Mouse (Mus musculus): ENCODE data around the gene Atic. TPM values are rescaled to one million over a fixed set of nuclear protein-coding genes. Genes with fewer than 3 reads are reported as not detected.

Gene Atic
- total and polyA plus RNA-seq, 2 experiments from 2014 or later = 36.2 to 47.6 TPM

DNA sequence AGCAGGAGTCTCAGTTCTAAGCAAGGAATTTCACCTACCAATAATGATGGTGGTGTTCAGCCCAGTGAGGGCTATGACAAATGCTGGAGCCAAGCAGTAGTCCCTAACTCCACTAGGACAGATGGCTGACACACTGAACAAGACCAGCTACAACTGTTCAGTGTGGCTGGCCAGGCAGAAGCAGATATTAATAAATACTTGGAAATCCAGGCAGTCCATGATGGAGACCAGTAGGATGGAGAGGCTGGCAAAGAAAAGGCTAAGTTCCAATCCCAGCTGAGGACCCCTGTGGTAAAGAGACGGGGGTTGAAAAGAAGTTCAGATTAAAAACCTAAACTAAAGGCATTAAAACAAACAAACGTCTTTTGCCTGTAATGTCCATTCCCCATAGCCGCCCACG, 17.3 kb upstream of the Atic start:
- no peaks in the 10 kb centered on the region for H3K36me3 ChIP-seq (ENCODE audit: insufficient read depth)
- no peak for ATAC-seq
- no peak overlapping the region for H3K27ac ChIP-seq (ENCODE audit: low read depth, low read length)
- DNase-seq = no peak
- no peaks in the 10 kb centered on the region for H3K27me3 ChIP-seq (ENCODE audit: insufficient read depth, low read length)
- H3K4me2 ChIP-seq (ENCODE audit: low read depth) = no peak overlapping the region
- H3K4me1 ChIP-seq (ENCODE audit: insufficient read depth) = no peaks in the 10 kb centered on the region
- WGBS = 85% methylated on average over 4 of the region's 4 CpGs
- H3K4me3 ChIP-seq (ENCODE audit: low read depth, low read length) = no peak overlapping the region
- TF ChIP-seq CTCF (IDR thresholded peaks at IDR 0.05; ENCODE audit: low read depth) = no peak
- no peak overlapping the region for H3K9ac ChIP-seq
- no peaks in the 10 kb centered on the region for H3K9me3 ChIP-seq (ENCODE audit: low read length)

DNA sequence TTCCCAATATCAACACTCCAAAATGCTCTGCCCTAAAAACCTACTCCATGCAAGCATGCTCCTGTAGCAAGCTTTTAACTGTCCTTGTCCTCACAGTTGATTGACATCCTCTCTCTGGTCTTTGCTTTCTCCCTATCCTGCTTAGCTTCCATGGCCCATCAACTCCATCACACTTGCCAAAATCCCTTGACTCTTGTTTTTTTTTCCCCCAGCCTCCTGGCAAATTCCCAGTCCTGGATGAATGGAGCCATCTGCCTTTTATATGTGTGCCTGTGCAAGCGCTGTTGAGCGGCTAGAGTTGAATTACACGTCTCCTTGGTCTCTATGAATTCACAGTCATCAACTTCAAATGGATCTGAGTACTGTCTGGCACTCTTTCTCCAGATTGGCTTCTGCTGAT, 16.5 kb upstream of the Atic start:
- ATAC-seq = peak; percentile 66; the same call in 1 of the 2 replicates
- Histone ChIP-seq H3K4me2 (ENCODE audit: low read depth) (no peak overlapping the region), H3K27ac (ENCODE audit: low read depth, low read length) (no peak overlapping the region), H3K4me3 (ENCODE audit: low read depth, low read length) (no peak overlapping the region), H3K27me3 (ENCODE audit: insufficient read depth, low read length) (no peaks in the 10 kb centered on the region), H3K9ac (no peak overlapping the region), H3K9me3 (ENCODE audit: low read length) (no peaks in the 10 kb centered on the region), H3K4me1 (ENCODE audit: insufficient read depth) (no peaks in the 10 kb centered on the region), H3K36me3 (ENCODE audit: insufficient read depth) (no peaks in the 10 kb centered on the region)
- peak; percentile 62 for DNase-seq
- WGBS = 46% methylated on average over 3 of the region's 3 CpGs
- TF ChIP-seq CTCF (IDR thresholded peaks at IDR 0.05; ENCODE audit: low read depth) = no peak

DNA sequence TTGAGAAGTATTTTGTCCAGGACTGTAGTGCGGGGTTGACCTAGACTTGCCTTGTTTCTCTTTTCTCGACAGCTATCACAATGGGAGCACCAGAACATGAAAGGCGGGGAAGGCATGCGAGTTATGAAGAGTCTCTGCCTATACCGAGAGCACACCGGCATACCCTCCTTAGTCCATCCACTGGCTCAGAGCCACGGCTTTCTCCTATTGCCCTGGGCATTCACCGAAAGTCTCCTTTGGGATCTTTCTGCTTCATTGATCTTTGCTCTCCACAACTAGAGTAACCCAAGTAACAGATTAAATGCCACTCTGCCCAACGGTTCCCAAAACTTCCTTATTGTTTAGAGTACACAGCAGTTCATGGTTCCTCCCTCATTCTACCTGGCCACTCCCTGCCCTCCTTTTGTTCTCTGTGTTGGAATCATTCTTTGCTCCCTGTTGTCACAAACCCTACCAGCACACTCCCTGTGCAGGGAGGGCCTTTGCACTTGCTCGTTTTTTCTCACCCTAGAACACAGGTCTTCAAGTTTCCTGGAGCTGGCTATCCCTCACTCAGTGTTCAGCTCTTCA, 6.2 kb upstream of the Atic start:
- Histone ChIP-seq H3K4me1 (ENCODE audit: insufficient read depth) (no peaks in the 10 kb centered on the region), H3K27me3 (ENCODE audit: insufficient read depth, low read length) (no peaks in the 10 kb centered on the region), H3K4me2 (ENCODE audit: low read depth) (no peak overlapping the region), H3K9me3 (ENCODE audit: low read length) (no peaks in the 10 kb centered on the region), H3K36me3 (ENCODE audit: insufficient read depth) (no peaks in the 10 kb centered on the region), H3K4me3 (ENCODE audit: low read depth, low read length) (no peak overlapping the region), H3K27ac (ENCODE audit: low read depth, low read length) (no peak overlapping the region), H3K9ac (no peak overlapping the region)
- TF ChIP-seq CTCF (IDR thresholded peaks at IDR 0.05; ENCODE audit: low read depth) = no peak
- DNase-seq (no peak), ATAC-seq (no peak)
- WGBS = 73% methylated on average over 10 of the region's 10 CpGs

DNA sequence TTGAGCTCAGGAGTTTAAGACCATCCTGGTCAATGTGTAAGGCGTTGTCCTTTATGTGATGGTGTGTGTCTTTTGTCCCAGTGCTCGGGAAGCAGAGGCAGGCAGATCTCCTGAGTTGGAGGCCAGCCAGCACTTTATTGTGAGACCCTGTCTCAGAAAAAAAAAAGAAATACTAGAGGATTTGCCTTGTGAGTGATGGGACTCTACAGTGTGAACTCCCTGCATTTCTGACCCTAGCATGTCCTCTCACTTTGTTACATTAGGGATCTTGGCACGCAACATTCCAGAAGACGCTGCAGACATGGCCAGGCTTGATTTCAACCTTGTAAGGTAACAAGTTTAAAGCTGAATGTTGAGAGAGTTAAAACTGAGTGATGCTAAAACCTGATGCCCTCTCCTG, 3.7 kb downstream of the Atic start:
- WGBS = 97% methylated on average over 4 of the region's 4 CpGs
- H3K4me2 ChIP-seq (ENCODE audit: low read depth) = no peak overlapping the region
- H3K36me3 ChIP-seq (ENCODE audit: insufficient read depth) = peaks cover 40% of the 10 kb centered on the region
- no peak for TF ChIP-seq CTCF (IDR thresholded peaks at IDR 0.05; ENCODE audit: low read depth)
- H3K4me1 ChIP-seq (ENCODE audit: insufficient read depth) = peaks cover 8% of the 10 kb centered on the region; the same call in 1 of the 2 replicates
- no peak overlapping the region for H3K9ac ChIP-seq
- DNase-seq (no peak), ATAC-seq (no peak)
- no peak overlapping the region for H3K27ac ChIP-seq (ENCODE audit: low read depth, low read length)
- no peak overlapping the region for H3K4me3 ChIP-seq (ENCODE audit: low read depth, low read length)
- H3K27me3 ChIP-seq (ENCODE audit: insufficient read depth, low read length) = no peaks in the 10 kb centered on the region
- H3K9me3 ChIP-seq (ENCODE audit: low read length) = no peaks in the 10 kb centered on the region

DNA sequence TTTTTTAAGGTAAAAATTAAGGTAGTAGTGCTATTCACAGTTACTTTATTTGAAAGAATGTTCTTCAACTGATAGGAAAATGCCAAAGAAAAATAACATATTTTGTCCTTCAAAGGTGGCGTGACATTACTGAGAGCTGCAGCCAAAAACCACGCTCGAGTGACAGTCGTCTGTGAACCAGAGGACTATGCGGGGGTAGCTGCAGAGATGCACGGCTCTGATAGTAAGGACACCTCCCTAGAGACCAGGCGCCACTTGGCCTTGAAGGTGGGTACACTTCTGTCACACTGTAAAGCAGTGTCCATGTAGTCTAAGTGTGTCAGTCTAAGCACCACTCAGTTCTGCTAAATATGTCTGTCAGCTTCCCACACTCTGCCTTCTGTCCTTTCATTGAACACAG, 7.3 kb downstream of the Atic start:
- DNase-seq (no peak), ATAC-seq (no peak)
- Histone ChIP-seq H3K9me3 (ENCODE audit: low read length) (no peaks in the 10 kb centered on the region), H3K9ac (no peak overlapping the region), H3K4me1 (ENCODE audit: insufficient read depth) (no peaks in the 10 kb centered on the region), H3K27ac (ENCODE audit: low read depth, low read length) (no peak overlapping the region), H3K36me3 (ENCODE audit: insufficient read depth) (peaks cover 61% of the 10 kb centered on the region), H3K4me2 (ENCODE audit: low read depth) (no peak overlapping the region), H3K4me3 (ENCODE audit: low read depth, low read length) (no peak overlapping the region), H3K27me3 (ENCODE audit: insufficient read depth, low read length) (no peaks in the 10 kb centered on the region)
- TF ChIP-seq CTCF (IDR thresholded peaks at IDR 0.05; ENCODE audit: low read depth) = no peak
- 98% methylated on average over 7 of the region's 7 CpGs for WGBS

DNA sequence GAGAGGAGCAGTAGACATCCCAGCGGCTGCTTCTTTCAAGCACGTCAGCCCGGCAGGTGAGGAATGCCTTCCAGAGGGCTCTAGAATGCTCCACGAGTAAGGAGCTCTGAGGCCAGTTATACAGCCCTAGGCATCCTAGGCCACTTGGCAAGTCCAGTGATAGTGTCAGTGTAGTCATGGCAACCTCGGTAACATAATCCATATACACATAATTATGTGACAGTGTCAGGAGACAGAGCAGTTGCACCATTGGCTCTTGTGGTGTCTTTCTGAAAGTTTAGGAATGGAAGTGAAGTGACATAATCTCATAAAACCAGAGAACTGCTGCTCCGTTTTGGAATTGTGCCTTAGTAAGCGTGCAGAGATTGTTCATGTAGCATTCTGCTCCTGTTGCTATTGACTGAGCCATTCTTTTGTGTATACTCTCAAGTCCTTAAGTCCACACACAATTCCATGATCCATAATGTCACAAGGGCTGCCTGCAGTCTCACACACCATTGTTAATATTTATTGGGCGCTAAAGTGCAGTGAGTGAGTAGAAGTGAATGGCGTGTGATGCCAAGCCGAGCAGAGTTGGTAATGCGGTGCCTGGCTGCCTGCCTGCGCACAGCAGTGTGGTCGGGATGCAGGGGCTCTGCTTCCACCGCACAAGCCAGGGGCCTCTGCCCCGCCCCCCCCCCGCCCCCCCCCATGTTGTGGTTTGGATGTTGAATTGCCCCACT, 11.1 kb downstream of the Atic start:
- Histone ChIP-seq H3K36me3 (ENCODE audit: insufficient read depth) (peaks cover 75% of the 10 kb centered on the region), H3K9me3 (ENCODE audit: low read length) (no peaks in the 10 kb centered on the region), H3K27me3 (ENCODE audit: insufficient read depth, low read length) (no peaks in the 10 kb centered on the region), H3K4me3 (ENCODE audit: low read depth, low read length) (no peak overlapping the region), H3K4me2 (ENCODE audit: low read depth) (no peak overlapping the region), H3K4me1 (ENCODE audit: insufficient read depth) (no peaks in the 10 kb centered on the region), H3K9ac (no peak overlapping the region), H3K27ac (ENCODE audit: low read depth, low read length) (no peak overlapping the region)
- no peak for TF ChIP-seq CTCF (IDR thresholded peaks at IDR 0.05; ENCODE audit: low read depth)
- 60% methylated on average over 16 of the region's 16 CpGs for WGBS
- peak; percentile 33 for DNase-seq
- peak; percentile 69 for ATAC-seq

DNA sequence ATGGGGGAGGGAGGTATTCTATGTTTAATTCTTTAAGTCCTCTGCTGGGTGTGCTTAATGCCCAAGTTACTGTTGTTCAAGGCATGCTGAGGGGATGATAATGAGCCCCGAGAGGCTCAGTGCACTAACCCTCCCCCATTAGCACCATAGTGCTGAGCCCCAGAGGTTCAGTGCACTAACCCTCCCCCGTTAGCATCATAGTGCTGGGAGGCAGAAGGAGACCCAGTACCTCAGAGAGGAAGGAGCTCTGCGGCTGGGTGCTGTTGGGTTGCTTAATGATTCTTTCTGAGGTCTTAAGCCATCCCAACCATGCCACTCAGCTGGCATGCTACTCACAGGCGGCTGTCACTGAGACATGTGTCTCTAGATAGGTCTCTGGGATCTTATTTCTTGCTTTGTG, 13.2 kb downstream of the Atic start:
- Histone ChIP-seq H3K4me3 (ENCODE audit: low read depth, low read length) (no peak overlapping the region), H3K27me3 (ENCODE audit: insufficient read depth, low read length) (no peaks in the 10 kb centered on the region), H3K36me3 (ENCODE audit: insufficient read depth) (peaks cover 57% of the 10 kb centered on the region), H3K4me2 (ENCODE audit: low read depth) (no peak overlapping the region), H3K9ac (no peak overlapping the region), H3K27ac (ENCODE audit: low read depth, low read length) (no peak overlapping the region), H3K4me1 (ENCODE audit: insufficient read depth) (no peaks in the 10 kb centered on the region), H3K9me3 (ENCODE audit: low read length) (no peaks in the 10 kb centered on the region)
- DNase-seq (no peak), ATAC-seq (no peak)
- TF ChIP-seq CTCF (IDR thresholded peaks at IDR 0.05; ENCODE audit: low read depth) = no peak
- 86% methylated on average over 4 of the region's 4 CpGs for WGBS

Data from forebrain, postnatal 0 days (tissue).